Mouse (Mus musculus) liver, adult 2 months (tissue): ENCODE results near the gene Alg5.

Source experiments
- CTCF ChIP-seq: fragments of 200-500 bp; IDR thresholded peaks from 2 replicates; pipeline ENCODE4 v1.5.1; 2011; ENCODE audit warnings: low read depth, low read length, control low read depth
- POLR2A ChIP-seq: fragments of 200-500 bp; IDR thresholded peaks from 2 replicates; pipeline ENCODE4 v1.6.1; 2011; ENCODE audit warnings: low read length, control low read depth; ENCODE audit not compliant: insufficient read depth; ENCODE audit errors: extremely low read depth

- no peak for TF ChIP-seq CTCF
- no peak for TF ChIP-seq POLR2A
Observed at GRCm38 (mm10) chr3:54699759-54700301, 35.5 kb upstream of the Alg5 start.
